Comparison of ENCODE assay signal across 23 mouse cellular contexts in genomic region chr8:72777797-72778196, GRCm38 (mm10).
"Had no signal": no experiment of that assay in that cellular context is flagged by ENCODE, and none has a peak within 500 bp of the region (broad histone marks: within the 10 kb centered on the region; RNA-seq: fewer than 3 reads in every experiment).

No protein-coding gene starts in this region.

- H3K27ac ChIP-seq: heart, adult 2 months; heart, embryonic 13.5 days; heart, embryonic 15.5 days; hindbrain, embryonic 13.5 days; hindbrain, embryonic 15.5 days; hindbrain, postnatal 0 days; limb, embryonic 13.5 days; limb, embryonic 15.5 days; liver, embryonic 12.5 days had no signal

- ATAC-seq: hindbrain, postnatal 0 days; intestine, embryonic 16.5 days; liver, embryonic 12.5 days had no signal

- H3K27me3 ChIP-seq: heart, embryonic 13.5 days; heart, embryonic 15.5 days; hindbrain, embryonic 13.5 days; hindbrain, embryonic 15.5 days; limb, embryonic 13.5 days; limb, embryonic 15.5 days; liver, embryonic 12.5 days had no signal

- H3K4me2 ChIP-seq: heart, embryonic 11.5 days; heart, embryonic 13.5 days; heart, embryonic 15.5 days; hindbrain, embryonic 13.5 days; hindbrain, embryonic 15.5 days; limb, embryonic 13.5 days; limb, embryonic 15.5 days; liver, embryonic 12.5 days had no signal

- H3K9me3 ChIP-seq: heart, embryonic 13.5 days; heart, embryonic 15.5 days; hindbrain, embryonic 13.5 days; hindbrain, embryonic 15.5 days; limb, embryonic 13.5 days; limb, embryonic 15.5 days; liver, embryonic 12.5 days had no signal

- H3K4me3 ChIP-seq: heart, adult 2 months; heart, embryonic 13.5 days; heart, embryonic 15.5 days; hindbrain, embryonic 13.5 days; hindbrain, embryonic 15.5 days; limb, embryonic 13.5 days; limb, embryonic 15.5 days; liver, embryonic 12.5 days had no signal

- H3K9ac ChIP-seq: heart, embryonic 13.5 days; heart, embryonic 15.5 days; hindbrain, embryonic 13.5 days; hindbrain, embryonic 15.5 days; limb, embryonic 13.5 days; limb, embryonic 15.5 days; liver, embryonic 12.5 days had no signal

- H3K36me3 ChIP-seq: heart, embryonic 13.5 days; heart, embryonic 15.5 days; hindbrain, embryonic 13.5 days; hindbrain, embryonic 15.5 days; limb, embryonic 13.5 days; limb, embryonic 15.5 days; liver, embryonic 12.5 days had no signal

- DNase-seq: gastrocnemius, postnatal 14 days; gastrocnemius, postnatal 36 days; heart, adult 11 months; heart, adult 2 months; heart, postnatal 14 days; heart, postnatal 36 days; kidney, adult 11 months; kidney, adult 2 months; kidney, postnatal 10 days; kidney, postnatal 25 days; layer of hippocampus, adult 9-11 months; layer of hippocampus, postnatal 36 days; left cerebral cortex, postnatal 4 days had no signal

- H3K4me1 ChIP-seq: heart, embryonic 13.5 days; heart, embryonic 15.5 days; hindbrain, embryonic 13.5 days; hindbrain, embryonic 15.5 days; limb, embryonic 13.5 days; limb, embryonic 15.5 days; liver, embryonic 12.5 days had no signal
